Mouse (Mus musculus) thymus, adult 2 months (tissue): ENCODE measurements around the gene Mrps27. TPM values are rescaled to one million over a fixed set of nuclear protein-coding genes. Genes with fewer than 3 reads are reported as not detected.

Source experiments
- DNase-seq: peaks from one replicate; pipeline ENCODE4 v3.0.0; 2021
- H3K27ac ChIP-seq: fragments of 200-500 bp; 2 replicates; pipeline ENCODE4 v1.5.1; 2012; ENCODE audit warnings: low read length, control low read depth; ENCODE audit not compliant: control insufficient read depth, insufficient read depth
- H3K27me3 ChIP-seq: fragments of 200-500 bp; 2 replicates; pipeline ENCODE4 v1.6.1; 2012; ENCODE audit warnings: mild to moderate bottlenecking, low read length, moderate library complexity, mixed read lengths; ENCODE audit not compliant: control insufficient read depth, insufficient read depth
- H3K36me3 ChIP-seq: fragments of 200-500 bp; 2 replicates; pipeline ENCODE4 v1.6.1; 2012; ENCODE audit warnings: mild to moderate bottlenecking, low read length, moderate library complexity; ENCODE audit not compliant: control insufficient read depth, insufficient read depth
- H3K4me1 ChIP-seq: fragments of 200-500 bp; replicated peaks from 2 replicates; pipeline ENCODE4 v1.6.1; 2012; ENCODE audit warnings: low read length; ENCODE audit not compliant: control insufficient read depth, insufficient read depth
- H3K4me3 ChIP-seq: fragments of 200-500 bp; 2 replicates; pipeline ENCODE4 v1.5.1; 2012; ENCODE audit warnings: mild to moderate bottlenecking, low read length, control low read depth, moderate library complexity; ENCODE audit not compliant: control insufficient read depth, insufficient read depth
- CTCF ChIP-seq: fragments of 200-500 bp; IDR thresholded peaks from 2 replicates; pipeline ENCODE4 v1.5.1; 2012; ENCODE audit warnings: mild to moderate bottlenecking, control low read depth, low read length, moderate library complexity, borderline replicate concordance; ENCODE audit not compliant: control insufficient read depth, poor library complexity, insufficient read depth; ENCODE audit errors: extremely low read depth
- POLR2A ChIP-seq: fragments of 200-500 bp; IDR thresholded peaks from 2 replicates; pipeline ENCODE4 v1.6.1; 2012; ENCODE audit warnings: mild to moderate bottlenecking, low read length, control low read depth, moderate library complexity; ENCODE audit not compliant: control insufficient read depth, poor library complexity, insufficient read depth; ENCODE audit errors: extremely low read depth
- WGBS: fragments of 180-500 bp; shearing (Covaris S2); methylation state at CpG from one replicate; pipeline ENCODE4 v1.1.7; 2018; 5-methylcytosine and 5-hydroxymethylcytosine counted together
- polyA plus RNA-seq: library from polyadenylated mRNA; depleted of rRNA; stranded (reverse); fragments of >200 nt; gene quantifications from 2 replicates; pipeline ENCODE4 v1.2.3, GENCODE M21; 2012

The Mrps27 gene
- polyA plus RNA-seq, 1 experiment = 12.7 TPM

- no peak for DNase-seq
- 82% methylated on average over 29 of the region's 29 CpGs for WGBS
- no peaks in the 10 kb centered on the region for H3K36me3 ChIP-seq
These were observed 88.8 kb downstream of the Mrps27 start for GRCm38 (mm10) chr13:99433068-99434008.

GRCm38 (mm10) chr13:99434494-99434893, 89.9 kb downstream of the Mrps27 start:
- no peak for TF ChIP-seq CTCF
- TF ChIP-seq POLR2A = no peak
- no peak for DNase-seq
- H3K36me3 ChIP-seq = no peaks in the 10 kb centered on the region
- 91% methylated on average over 9 of the region's 9 CpGs for WGBS
- H3K4me3 ChIP-seq = no peak overlapping the region
- H3K27ac ChIP-seq = no peak overlapping the region
- H3K27me3 ChIP-seq = no peaks in the 10 kb centered on the region
- H3K4me1 ChIP-seq = no peaks in the 10 kb centered on the region

More at GRCm38 (mm10) chr13:99433068-99434008, 88.8 kb downstream of the Mrps27 start:
- TF ChIP-seq POLR2A (no peak), CTCF (no peak)
- Histone ChIP-seq H3K4me1 (no peaks in the 10 kb centered on the region), H3K4me3 (peak overlapping the region; percentile 39), H3K27me3 (no peaks in the 10 kb centered on the region), H3K27ac (no peak overlapping the region)

- TF ChIP-seq POLR2A = no peak
- no peak for TF ChIP-seq CTCF
- Histone ChIP-seq H3K4me1 (no peaks in the 10 kb centered on the region), H3K4me3 (no peak overlapping the region), H3K27ac (no peak overlapping the region), H3K36me3 (no peaks in the 10 kb centered on the region), H3K27me3 (no peaks in the 10 kb centered on the region)
- DNase-seq = no peak
These were observed 92.5 kb downstream of the Mrps27 start for GRCm38 (mm10) chr13:99437051-99437450.

- 94% methylated on average over 5 of the region's 5 CpGs for WGBS
- H3K36me3 ChIP-seq = no peaks in the 10 kb centered on the region
These were observed 94.8 kb downstream of the Mrps27 start for GRCm38 (mm10) chr13:99439357-99439756.

GRCm38 (mm10) chr13:99440228-99440627, 95.6 kb downstream of the Mrps27 start:
- no peak for DNase-seq
- no peaks in the 10 kb centered on the region for H3K27me3 ChIP-seq
- H3K4me3 ChIP-seq = no peak overlapping the region
- H3K36me3 ChIP-seq = no peaks in the 10 kb centered on the region
- WGBS = 96% methylated on average over 2 of the region's 2 CpGs
- H3K4me1 ChIP-seq = no peaks in the 10 kb centered on the region
- TF ChIP-seq POLR2A (no peak), CTCF (no peak)
- H3K27ac ChIP-seq = no peak overlapping the region

More at GRCm38 (mm10) chr13:99439357-99439756, 94.8 kb downstream of the Mrps27 start:
- no peak for DNase-seq
- Histone ChIP-seq H3K4me3 (no peak overlapping the region), H3K4me1 (no peaks in the 10 kb centered on the region), H3K27ac (no peak overlapping the region), H3K27me3 (no peaks in the 10 kb centered on the region)
- TF ChIP-seq CTCF (no peak), POLR2A (no peak)

GRCm38 (mm10) chr13:99441700-99442433, 97.3 kb downstream of the Mrps27 start:
- H3K27ac ChIP-seq = no peak overlapping the region
- no peaks in the 10 kb centered on the region for H3K36me3 ChIP-seq
- no peaks in the 10 kb centered on the region for H3K27me3 ChIP-seq
- WGBS = 92% methylated on average over 18 of the region's 18 CpGs
- no peak overlapping the region for H3K4me3 ChIP-seq
- TF ChIP-seq CTCF = no peak
- no peak for TF ChIP-seq POLR2A
- no peak for DNase-seq
- no peaks in the 10 kb centered on the region for H3K4me1 ChIP-seq
